Mouse (Mus musculus): ENCODE data around the gene Hcls1. TPM values are rescaled to one million over a fixed set of nuclear protein-coding genes. Genes with fewer than 3 reads are reported as not detected.

Gene Hcls1
- 188 TPM for polyA plus RNA-seq (2017; shearing (Covaris generic))

DNA sequence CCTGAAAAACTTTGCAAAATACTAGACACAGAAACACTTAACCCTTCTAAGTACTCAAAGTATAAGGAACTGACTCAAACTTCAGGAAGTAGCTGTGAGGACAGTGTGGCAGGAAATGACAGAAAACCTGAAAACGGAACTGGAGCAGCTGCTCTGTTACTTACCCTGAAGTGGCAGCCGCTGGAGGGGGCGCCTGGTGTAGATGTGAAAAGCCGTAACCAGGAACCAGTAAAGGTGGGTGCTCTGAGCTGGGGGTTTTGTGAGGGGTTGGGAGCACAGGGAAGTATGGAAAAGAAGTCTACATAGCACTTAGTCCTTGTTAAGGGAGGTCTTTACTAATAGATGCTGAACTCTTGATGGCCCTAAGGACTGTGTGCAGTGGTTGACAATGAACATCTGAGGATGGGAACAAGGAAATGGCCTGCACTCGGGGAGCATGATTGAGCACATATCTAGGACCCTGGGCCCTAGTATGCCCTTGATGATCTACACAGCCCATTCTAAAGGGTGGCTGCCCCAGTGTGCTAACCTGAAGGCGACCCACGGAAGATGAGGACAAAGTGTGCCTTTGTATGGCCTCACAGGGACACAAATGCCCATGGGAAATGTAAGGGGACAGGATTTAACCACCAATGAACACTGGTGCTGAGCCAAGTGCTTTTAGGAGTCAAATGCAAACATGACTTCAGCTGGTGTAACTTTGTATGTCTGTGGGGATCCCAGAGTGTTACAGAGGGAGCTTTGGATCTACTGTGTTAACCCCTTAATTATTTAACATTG lies at the start of gene Hcls1:
Gene Hcls1 (plus strand): TSS at position 143 of the 780 bp plus-strand sequence.

DNA sequence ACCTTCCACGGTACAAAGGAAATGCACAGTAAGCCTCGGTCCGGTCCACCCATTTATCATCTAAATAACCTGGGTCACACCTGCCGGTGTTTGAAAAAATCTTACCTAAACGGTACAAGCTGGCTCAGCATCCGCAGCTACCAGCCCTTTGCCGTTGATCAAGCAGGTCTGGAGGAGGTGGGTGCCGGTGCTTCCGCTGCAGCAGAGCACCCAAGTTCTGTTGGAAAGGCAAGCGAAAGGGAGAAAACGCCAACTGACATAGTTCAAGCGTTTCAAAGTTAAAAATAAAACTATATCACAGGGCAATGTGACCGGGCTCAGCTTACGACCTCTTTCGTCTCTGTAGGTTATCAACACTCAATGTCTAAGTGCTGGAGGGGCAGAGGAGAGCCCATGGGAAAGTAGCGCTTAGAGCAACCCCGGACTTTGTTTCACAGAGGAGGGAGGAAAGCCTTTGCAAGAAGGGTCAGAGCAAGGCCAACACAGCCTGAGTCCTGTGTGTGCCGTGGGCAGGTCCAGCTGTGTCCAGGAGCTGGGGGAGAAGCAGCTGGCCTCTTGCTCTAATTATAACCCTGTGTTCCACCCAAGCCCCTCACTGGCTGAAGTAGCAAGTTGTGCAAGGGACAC lies 55.3 kb downstream of the Hcls1 start, which contains the start of gene Fbxo40:
Gene Fbxo40 (minus strand): TSS at position 469 of the 627 bp plus-strand sequence.

DNA sequence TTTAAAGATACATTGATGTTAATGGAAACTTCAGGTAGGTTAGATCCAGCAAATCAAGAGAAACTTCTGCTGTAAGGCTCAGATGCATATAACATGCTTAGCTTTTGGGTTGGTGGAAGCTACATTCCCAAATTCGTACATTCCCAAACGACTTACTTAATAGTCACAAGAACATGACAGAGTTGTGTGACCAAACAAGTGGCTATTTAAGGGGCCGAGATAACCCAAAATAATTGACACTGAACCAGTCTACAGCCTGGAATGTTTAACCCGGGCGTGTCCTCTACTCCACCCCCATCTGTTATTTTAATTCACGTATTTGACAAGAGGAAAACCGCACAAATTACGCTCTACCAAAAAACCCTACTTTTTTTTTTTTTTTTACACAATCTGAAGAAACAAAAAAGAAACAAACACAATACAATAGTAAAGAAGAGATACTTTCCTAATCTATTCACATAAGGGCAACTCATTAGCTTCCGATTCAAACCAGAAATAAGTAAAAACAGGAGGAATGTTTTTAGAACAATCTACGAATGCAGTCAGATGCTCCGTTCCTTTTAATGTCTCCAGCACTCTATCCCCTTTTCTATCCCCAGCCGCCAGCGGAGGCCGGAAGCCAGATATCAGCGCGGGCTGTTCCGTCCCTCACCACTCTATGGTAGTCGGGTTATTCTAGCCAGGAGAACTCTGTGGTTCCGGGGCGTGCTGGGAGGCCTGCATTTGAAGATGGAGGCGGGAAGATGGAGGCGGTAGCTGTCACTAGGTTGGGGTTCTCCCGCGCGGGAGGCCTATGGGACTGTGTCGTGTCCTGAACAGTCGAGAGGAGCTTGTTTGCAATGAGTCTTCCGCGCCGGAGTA lies 76.5 kb downstream of the Hcls1 start, which contains the start of gene Polq:
Gene Polq (plus strand): TSS at position 726 of the 861 bp plus-strand sequence.

Other genes starting within 250 kb of the Hcls1 start
- 15.6 TPM for gene Ildr1, start 241.0 kb upstream of the Hcls1 start, polyA plus RNA-seq (2017; shearing (Covaris generic))
- 22.0 TPM for gene Slc15a2, start 150.0 kb upstream of the Hcls1 start, polyA plus RNA-seq (2017; shearing (Covaris generic))
- 20.0 TPM for gene Iqcb1, start 106.6 kb upstream of the Hcls1 start, polyA plus RNA-seq (2017; shearing (Covaris generic))
- gene Eaf2, start 60.0 kb upstream of the Hcls1 start, polyA plus RNA-seq (2017; shearing (Covaris generic)): 0.72 TPM
- 53.8 TPM for gene Golgb1, start 59.8 kb upstream of the Hcls1 start, polyA plus RNA-seq (2017; shearing (Covaris generic))
- 0.13 TPM for gene Fbxo40, start 55.5 kb downstream of the Hcls1 start, polyA plus RNA-seq (2017; shearing (Covaris generic))
- 1.9 TPM for gene Polq, start 76.8 kb downstream of the Hcls1 start, polyA plus RNA-seq (2017; shearing (Covaris generic))